Mouse (Mus musculus): Measurements from ENCODE around the gene Eya4. TPM values are rescaled to one million over a fixed set of nuclear protein-coding genes. Genes with fewer than 3 reads are reported as not detected.
A peak's percentile ranks its signal among the peaks of the same experiment; 100 is the strongest.

The Eya4 gene
- polyA plus RNA-seq (2015; fragmentation: Nextera tagmentation; extraction: Ambion mirVana) = 0.82 and 1.1 TPM in 2 replicates

GRCm38 (mm10) chr10:23350011-23350911 lies at the start of gene Eya4:
Eya4 (minus strand) TSS chr10:23350786.
- 2% methylated on average over 66 of the region's 79 CpGs for WGBS
- Histone ChIP-seq H3K4me2 (ENCODE audit: low read depth, low read length) (peak within 1 kb of the TSS; percentile 94), H3K27ac (ENCODE audit: low read length) (peak within 1 kb of the TSS; percentile 27; the same call in 1 of the 2 replicates), H3K36me3 (ENCODE audit: control insufficient read depth, insufficient read depth) (no peaks in the 10 kb centered on the region), H3K4me1 (ENCODE audit: control insufficient read depth, insufficient read depth, low read length) (peaks cover 12% of the 10 kb centered on the region), H3K9ac (ENCODE audit: low read length) (peak within 1 kb of the TSS; percentile 66), H3K27me3 (ENCODE audit: control insufficient read depth, insufficient read depth, low read length) (peaks cover 28% of the 10 kb centered on the region), H3K4me3 (ENCODE audit: low read length) (peak within 1 kb of the TSS; percentile 69), H3K9me3 (replicated peaks; ENCODE audit: control insufficient read depth, low read length) (no peaks in the 10 kb centered on the region)
- peak; percentile 84 for ATAC-seq (replicated peaks; ENCODE audit: extremely low read depth, insufficient read depth, low FRiP score)

- no peak overlapping the region for H3K9ac ChIP-seq (ENCODE audit: low read length)
- ATAC-seq (replicated peaks; ENCODE audit: extremely low read depth, insufficient read depth, low FRiP score) = no peak
- no peak overlapping the region for H3K4me2 ChIP-seq (ENCODE audit: low read depth, low read length)
- no peaks in the 10 kb centered on the region for H3K9me3 ChIP-seq (replicated peaks; ENCODE audit: control insufficient read depth, low read length)
- no peaks in the 10 kb centered on the region for H3K27me3 ChIP-seq (ENCODE audit: control insufficient read depth, insufficient read depth, low read length)
- 75% methylated on average over 3 of the region's 3 CpGs for WGBS
- no peak overlapping the region for H3K4me3 ChIP-seq (ENCODE audit: low read length)
- no peaks in the 10 kb centered on the region for H3K36me3 ChIP-seq (ENCODE audit: control insufficient read depth, insufficient read depth)
- H3K4me1 ChIP-seq (ENCODE audit: control insufficient read depth, insufficient read depth, low read length) = peaks cover 8% of the 10 kb centered on the region; the same call in 1 of the 2 replicates
- H3K27ac ChIP-seq (ENCODE audit: low read length) = no peak overlapping the region
These were observed 44.8 kb upstream of the Eya4 start for GRCm38 (mm10) chr10:23395399-23395798.

DNA sequence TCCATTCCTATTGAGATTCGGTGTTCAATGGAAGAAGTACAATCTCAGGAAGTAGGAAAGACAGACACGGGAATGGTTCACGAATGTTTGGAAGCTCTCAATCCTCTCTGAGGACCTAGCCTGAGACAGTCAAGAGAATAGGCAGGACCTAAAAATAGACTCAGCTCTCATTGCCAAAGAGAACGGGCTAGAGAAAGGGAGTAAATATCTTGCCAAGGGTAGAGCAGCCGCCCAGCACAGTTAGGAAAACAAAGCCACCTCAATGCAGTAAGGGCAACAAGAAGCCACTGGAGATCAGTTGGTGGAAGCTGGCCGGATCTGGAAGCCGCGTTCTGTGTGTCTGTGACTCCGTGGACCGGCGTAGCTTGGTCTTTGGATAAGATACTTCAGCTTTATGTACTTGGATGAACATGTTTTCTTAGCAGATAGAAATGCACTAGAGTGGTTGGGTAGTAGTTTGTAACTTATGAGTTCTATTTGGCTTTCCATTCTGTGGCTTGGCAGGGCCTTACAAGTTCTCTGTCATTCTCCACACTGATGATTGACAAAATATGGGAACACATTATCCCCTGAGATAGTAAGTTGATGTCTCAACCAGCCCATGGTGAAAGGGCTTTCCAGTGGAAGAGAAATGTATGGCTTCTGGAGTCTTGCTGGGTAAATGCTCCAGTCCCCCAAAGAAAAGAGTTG lies 44.1 kb upstream of the Eya4 start:
- Histone ChIP-seq H3K27me3 (ENCODE audit: control insufficient read depth, insufficient read depth, low read length) (no peaks in the 10 kb centered on the region), H3K9ac (ENCODE audit: low read length) (no peak overlapping the region), H3K36me3 (ENCODE audit: control insufficient read depth, insufficient read depth) (no peaks in the 10 kb centered on the region), H3K4me3 (ENCODE audit: low read length) (no peak overlapping the region), H3K4me1 (ENCODE audit: control insufficient read depth, insufficient read depth, low read length) (peaks cover 8% of the 10 kb centered on the region; the same call in 1 of the 2 replicates), H3K9me3 (replicated peaks; ENCODE audit: control insufficient read depth, low read length) (no peaks in the 10 kb centered on the region), H3K4me2 (ENCODE audit: low read depth, low read length) (peak overlapping the region; percentile 27; the same call in 1 of the 2 replicates), H3K27ac (ENCODE audit: low read length) (no peak overlapping the region)
- 53% methylated on average over 11 of the region's 11 CpGs for WGBS
- ATAC-seq (replicated peaks; ENCODE audit: extremely low read depth, insufficient read depth, low FRiP score) = peak; percentile 77

- Histone ChIP-seq H3K4me2 (ENCODE audit: low read depth, low read length) (peak overlapping the region; percentile 27; the same call in 1 of the 2 replicates), H3K27ac (ENCODE audit: low read length) (0 out of 2 replicates have a peak overlapping the region, but pooled peaks have one; percentile 16), H3K27me3 (ENCODE audit: control insufficient read depth, insufficient read depth, low read length) (no peaks in the 10 kb centered on the region), H3K36me3 (ENCODE audit: control insufficient read depth, insufficient read depth) (no peaks in the 10 kb centered on the region), H3K9ac (ENCODE audit: low read length) (no peak overlapping the region), H3K4me3 (ENCODE audit: low read length) (no peak overlapping the region), H3K9me3 (replicated peaks; ENCODE audit: control insufficient read depth, low read length) (no peaks in the 10 kb centered on the region), H3K4me1 (ENCODE audit: control insufficient read depth, insufficient read depth, low read length) (peaks cover 8% of the 10 kb centered on the region; the same call in 1 of the 2 replicates)
- ATAC-seq (replicated peaks; ENCODE audit: extremely low read depth, insufficient read depth, low FRiP score) = no peak
- WGBS = 37% methylated on average over 6 of the region's 6 CpGs
These were observed 43.6 kb upstream of the Eya4 start for GRCm38 (mm10) chr10:23394152-23394551.

DNA sequence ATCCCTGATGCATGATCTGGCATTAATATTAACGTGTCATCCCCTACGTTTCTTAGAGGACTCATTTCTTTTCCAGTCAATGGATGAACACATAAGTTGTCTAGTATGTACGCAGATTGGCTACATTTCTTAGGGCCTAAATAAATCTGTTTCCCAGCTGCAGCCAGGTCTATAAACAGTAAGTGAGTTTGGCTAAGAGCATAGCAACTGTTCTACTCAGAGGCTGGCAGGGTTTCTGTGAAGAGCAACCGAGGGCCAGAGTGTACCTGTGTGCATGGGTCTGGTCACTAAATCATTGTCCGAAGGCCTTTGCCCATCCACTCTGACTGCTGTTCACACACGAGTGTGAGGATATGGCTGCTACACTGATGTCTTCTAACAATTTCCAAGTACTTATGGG lies 13.3 kb upstream of the Eya4 start:
- no peaks in the 10 kb centered on the region for H3K9me3 ChIP-seq (replicated peaks; ENCODE audit: control insufficient read depth, low read length)
- H3K27me3 ChIP-seq (ENCODE audit: control insufficient read depth, insufficient read depth, low read length) = no peaks in the 10 kb centered on the region
- H3K4me3 ChIP-seq (ENCODE audit: low read length) = no peak overlapping the region
- no peak for ATAC-seq (replicated peaks; ENCODE audit: extremely low read depth, insufficient read depth, low FRiP score)
- WGBS = 82% methylated on average over 6 of the region's 6 CpGs
- H3K36me3 ChIP-seq (ENCODE audit: control insufficient read depth, insufficient read depth) = no peaks in the 10 kb centered on the region
- no peak overlapping the region for H3K27ac ChIP-seq (ENCODE audit: low read length)
- H3K4me2 ChIP-seq (ENCODE audit: low read depth, low read length) = no peak overlapping the region
- H3K9ac ChIP-seq (ENCODE audit: low read length) = no peak overlapping the region
- H3K4me1 ChIP-seq (ENCODE audit: control insufficient read depth, insufficient read depth, low read length) = no peaks in the 10 kb centered on the region

DNA sequence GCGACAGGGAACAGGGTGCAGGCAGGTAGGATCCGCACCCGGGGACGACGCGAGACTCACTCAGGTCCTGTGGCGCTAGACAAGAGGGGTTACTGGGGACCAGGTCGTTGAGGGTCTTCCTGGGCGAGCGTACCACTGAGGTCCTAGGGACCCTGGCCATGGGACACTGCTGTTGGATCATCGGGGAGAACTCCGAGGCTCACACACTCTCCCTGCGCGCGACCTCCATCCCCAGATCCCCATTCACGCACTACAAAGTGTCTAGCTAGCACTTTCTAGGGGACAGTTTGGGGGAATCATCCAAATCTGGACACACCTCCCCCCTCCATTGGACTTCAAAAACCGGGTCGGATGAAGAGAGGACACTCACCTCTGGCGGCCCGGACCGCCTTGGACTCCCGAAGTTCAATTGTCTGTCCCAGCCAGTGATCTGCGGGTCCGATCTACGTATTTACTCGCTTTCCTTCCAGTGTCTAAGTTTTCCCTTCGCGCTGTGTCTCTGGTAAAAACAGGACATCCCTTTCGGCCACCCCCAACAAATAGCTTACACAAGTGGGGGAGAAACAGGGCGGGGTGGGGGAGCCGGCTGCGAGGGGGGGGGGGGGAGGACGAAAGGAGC lies 1.1 kb downstream of the Eya4 start:
- no peak overlapping the region; the same call in 1 of the 2 replicates for H3K27ac ChIP-seq (ENCODE audit: low read length)
- ATAC-seq (replicated peaks; ENCODE audit: extremely low read depth, insufficient read depth, low FRiP score) = peak; percentile 30; the same call in 1 of the 2 replicates
- 1% methylated on average over 32 of the region's 33 CpGs for WGBS

DNA sequence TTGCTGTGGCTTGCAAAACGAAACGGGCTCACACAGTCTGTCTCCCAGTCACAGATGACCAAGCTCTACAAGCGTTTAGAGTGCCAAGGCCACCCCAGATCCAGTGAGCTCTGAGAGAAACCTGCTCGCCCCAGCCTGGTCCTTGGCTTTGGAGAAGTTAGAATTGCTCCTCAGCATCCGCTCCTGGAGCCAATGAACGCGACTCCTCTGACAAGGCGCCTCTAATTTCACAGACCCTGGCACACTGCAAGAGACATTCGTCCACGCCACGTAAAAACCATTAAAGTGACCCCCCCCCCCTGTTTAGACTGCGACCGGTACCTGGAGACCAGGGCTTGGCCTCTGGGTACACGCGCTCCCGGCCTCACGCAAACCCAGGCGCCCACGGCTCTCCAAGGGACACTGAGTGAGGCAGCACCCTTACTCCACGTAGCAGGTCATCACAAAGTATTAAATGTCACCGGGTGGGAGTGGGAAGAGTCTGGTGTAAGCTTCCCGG lies 1.6 kb downstream of the Eya4 start:
- Histone ChIP-seq H3K4me3 (ENCODE audit: low read length) (peak overlapping the region; percentile 69), H3K27ac (ENCODE audit: low read length) (no peak overlapping the region), H3K27me3 (ENCODE audit: control insufficient read depth, insufficient read depth, low read length) (peaks cover 31% of the 10 kb centered on the region), H3K4me2 (ENCODE audit: low read depth, low read length) (peak overlapping the region; percentile 94), H3K9me3 (replicated peaks; ENCODE audit: control insufficient read depth, low read length) (no peaks in the 10 kb centered on the region), H3K4me1 (ENCODE audit: control insufficient read depth, insufficient read depth, low read length) (peaks cover 12% of the 10 kb centered on the region), H3K36me3 (ENCODE audit: control insufficient read depth, insufficient read depth) (no peaks in the 10 kb centered on the region), H3K9ac (ENCODE audit: low read length) (peak overlapping the region; percentile 56; the same call in 1 of the 2 replicates)
- under 1% methylated on average over 22 of the region's 22 CpGs for WGBS
- ATAC-seq (replicated peaks; ENCODE audit: extremely low read depth, insufficient read depth, low FRiP score) = no peak

More for the DNA sequence above, 1.1 kb downstream of the Eya4 start:
- Histone ChIP-seq H3K9me3 (replicated peaks; ENCODE audit: control insufficient read depth, low read length) (no peaks in the 10 kb centered on the region), H3K4me3 (ENCODE audit: low read length) (peak overlapping the region; percentile 69), H3K9ac (ENCODE audit: low read length) (peak overlapping the region; percentile 66), H3K36me3 (ENCODE audit: control insufficient read depth, insufficient read depth) (no peaks in the 10 kb centered on the region), H3K27me3 (ENCODE audit: control insufficient read depth, insufficient read depth, low read length) (peaks cover 28% of the 10 kb centered on the region), H3K4me1 (ENCODE audit: control insufficient read depth, insufficient read depth, low read length) (peaks cover 12% of the 10 kb centered on the region), H3K4me2 (ENCODE audit: low read depth, low read length) (peak overlapping the region; percentile 94)

GRCm38 (mm10) chr10:23348101-23348892 lies 2.3 kb downstream of the Eya4 start:
- WGBS = 2% methylated on average over 34 of the region's 34 CpGs
- peak overlapping the region; percentile 69 for H3K4me3 ChIP-seq (ENCODE audit: low read length)
- H3K4me2 ChIP-seq (ENCODE audit: low read depth, low read length) = peak overlapping the region; percentile 94
- peaks cover 12% of the 10 kb centered on the region for H3K4me1 ChIP-seq (ENCODE audit: control insufficient read depth, insufficient read depth, low read length)
- no peaks in the 10 kb centered on the region for H3K9me3 ChIP-seq (replicated peaks; ENCODE audit: control insufficient read depth, low read length)
- no peak overlapping the region for H3K27ac ChIP-seq (ENCODE audit: low read length)
- no peaks in the 10 kb centered on the region for H3K36me3 ChIP-seq (ENCODE audit: control insufficient read depth, insufficient read depth)
- no peak for ATAC-seq (replicated peaks; ENCODE audit: extremely low read depth, insufficient read depth, low FRiP score)
- peaks cover 31% of the 10 kb centered on the region for H3K27me3 ChIP-seq (ENCODE audit: control insufficient read depth, insufficient read depth, low read length)
- peak overlapping the region; percentile 38 for H3K9ac ChIP-seq (ENCODE audit: low read length)

All from heart, embryonic 16.5 days (tissue).